Mouse (Mus musculus) forebrain, embryonic 12.5 days (tissue): Measurements from ENCODE around the gene Xpo5. TPM values are rescaled to one million over a fixed set of nuclear protein-coding genes. Genes with fewer than 3 reads are reported as not detected.

Experiments used
- ATAC-seq: fragments of 200-750 bp; cut with Nextera tagmentation; 2 replicates; pipeline ENCODE4 v1.8.0; 2017; ENCODE audit warnings: moderate TSS enrichment; ENCODE audit not compliant: low FRiP score
- H3K27ac ChIP-seq: fragments of 300-500 bp; sonication (generic); 2 replicates; pipeline ENCODE4 v1.5.1; 2016; ENCODE audit warnings: mild to moderate bottlenecking
- H3K27me3 ChIP-seq: fragments of 300-500 bp; sonication (generic); 2 replicates; pipeline ENCODE4 v1.6.1; 2016; ENCODE audit warnings: mild to moderate bottlenecking
- H3K36me3 ChIP-seq: fragments of 300-500 bp; sonication (generic); replicated peaks from 2 replicates; pipeline ENCODE4 v1.6.1; 2016; ENCODE audit warnings: mild to moderate bottlenecking
- H3K4me1 ChIP-seq: fragments of 300-500 bp; sonication (generic); 2 replicates; pipeline ENCODE4 v1.6.1; 2016
- H3K4me2 ChIP-seq: fragments of 300-500 bp; sonication (generic); 2 replicates; pipeline ENCODE4 v1.6.1; 2016; ENCODE audit warnings: mild to moderate bottlenecking, moderate library complexity
- H3K4me3 ChIP-seq: fragments of 300-500 bp; sonication (generic); replicated peaks from 2 replicates; pipeline ENCODE4 v1.5.1; 2016; ENCODE audit warnings: mild to moderate bottlenecking
- H3K9ac ChIP-seq: fragments of 300-500 bp; sonication (generic); 2 replicates; pipeline ENCODE4 v1.6.1; 2016; ENCODE audit warnings: mild to moderate bottlenecking
- H3K9me3 ChIP-seq: fragments of 300-500 bp; sonication (generic); 2 replicates; pipeline ENCODE4 v1.6.1; 2016
- WGBS: fragments of 180-500 bp; shearing (Covaris S2); methylation state at CpG from one replicate; pipeline ENCODE4 v1.1.7; 2016; 5-methylcytosine and 5-hydroxymethylcytosine counted together
- polyA plus RNA-seq: library from polyadenylated mRNA; unstranded; fragments of >200 nt; fragmentation: Nextera tagmentation; extraction: Ambion mirVana; gene quantifications from 2 replicates; pipeline ENCODE4 v1.2.1, GENCODE M21; 2016

Xpo5 gene
- polyA plus RNA-seq, 1 experiment from 2014 or later = 66.6 TPM

GRCm38 (mm10) chr17:46162951-46163421 lies 39.6 kb upstream of the Xpo5 start:
- Histone ChIP-seq H3K9ac (no peak overlapping the region), H3K27ac (no peak overlapping the region), H3K36me3 (peaks cover 42% of the 10 kb centered on the region), H3K9me3 (no peaks in the 10 kb centered on the region), H3K4me3 (0 out of 2 replicates have a peak overlapping the region, but pooled peaks have one; percentile 7), H3K4me2 (no peak overlapping the region; the same call in 1 of the 2 replicates), H3K4me1 (peaks cover 22% of the 10 kb centered on the region), H3K27me3 (no peaks in the 10 kb centered on the region)
- WGBS = 93% methylated on average over 9 of the region's 9 CpGs
- no peak for ATAC-seq

GRCm38 (mm10) chr17:46164301-46164700 lies 38.3 kb upstream of the Xpo5 start:
- no peak overlapping the region for H3K9ac ChIP-seq
- peaks cover 54% of the 10 kb centered on the region for H3K36me3 ChIP-seq
- H3K27ac ChIP-seq = no peak overlapping the region
- no peaks in the 10 kb centered on the region for H3K9me3 ChIP-seq
- no peak for ATAC-seq
- H3K4me3 ChIP-seq = no peak overlapping the region
- H3K27me3 ChIP-seq = no peaks in the 10 kb centered on the region
- H3K4me2 ChIP-seq = no peak overlapping the region
- 95% methylated on average over 8 of the region's 8 CpGs for WGBS
- H3K4me1 ChIP-seq = peaks cover 22% of the 10 kb centered on the region

GRCm38 (mm10) chr17:46164791-46165190 lies 37.8 kb upstream of the Xpo5 start:
- WGBS = 89% methylated on average over 10 of the region's 10 CpGs
- no peaks in the 10 kb centered on the region for H3K27me3 ChIP-seq
- no peak for ATAC-seq
- peaks cover 19% of the 10 kb centered on the region for H3K4me1 ChIP-seq
- H3K4me3 ChIP-seq = no peak overlapping the region
- H3K27ac ChIP-seq = no peak overlapping the region
- peaks cover 59% of the 10 kb centered on the region for H3K36me3 ChIP-seq
- no peak overlapping the region for H3K9ac ChIP-seq
- no peak overlapping the region for H3K4me2 ChIP-seq
- no peaks in the 10 kb centered on the region for H3K9me3 ChIP-seq

- no peaks in the 10 kb centered on the region for H3K27me3 ChIP-seq
- peaks cover 66% of the 10 kb centered on the region for H3K36me3 ChIP-seq
Measured at GRCm38 (mm10) chr17:46165460-46165859, 37.1 kb upstream of the Xpo5 start.

GRCm38 (mm10) chr17:46166270-46166669 lies 36.3 kb upstream of the Xpo5 start:
- Histone ChIP-seq H3K27me3 (no peaks in the 10 kb centered on the region), H3K36me3 (peaks cover 74% of the 10 kb centered on the region)
- 92% methylated on average over 5 of the region's 5 CpGs for WGBS

More at GRCm38 (mm10) chr17:46165460-46165859, 37.1 kb upstream of the Xpo5 start:
- Histone ChIP-seq H3K9ac (no peak overlapping the region), H3K9me3 (no peaks in the 10 kb centered on the region), H3K4me3 (no peak overlapping the region), H3K4me2 (no peak overlapping the region), H3K27ac (no peak overlapping the region), H3K4me1 (peaks cover 18% of the 10 kb centered on the region)
- ATAC-seq = no peak
- WGBS = 93% methylated on average over 12 of the region's 12 CpGs

GRCm38 (mm10) chr17:46167014-46167413 lies 35.6 kb upstream of the Xpo5 start:
- peaks cover 77% of the 10 kb centered on the region for H3K36me3 ChIP-seq

More at GRCm38 (mm10) chr17:46166270-46166669, 36.3 kb upstream of the Xpo5 start:
- H3K4me2 ChIP-seq = no peak overlapping the region
- peaks cover 18% of the 10 kb centered on the region for H3K4me1 ChIP-seq
- no peaks in the 10 kb centered on the region for H3K9me3 ChIP-seq
- no peak overlapping the region for H3K9ac ChIP-seq
- ATAC-seq = no peak
- no peak overlapping the region for H3K27ac ChIP-seq
- no peak overlapping the region for H3K4me3 ChIP-seq

GRCm38 (mm10) chr17:46168318-46168717 lies 34.3 kb upstream of the Xpo5 start:
- H3K36me3 ChIP-seq = peaks cover 90% of the 10 kb centered on the region
- H3K9me3 ChIP-seq = no peaks in the 10 kb centered on the region
- no peak overlapping the region for H3K4me2 ChIP-seq
- WGBS = 67% methylated on average over 5 of the region's 5 CpGs
- no peak overlapping the region for H3K4me3 ChIP-seq
- H3K27ac ChIP-seq = no peak overlapping the region
- H3K9ac ChIP-seq = no peak overlapping the region
- H3K27me3 ChIP-seq = no peaks in the 10 kb centered on the region
- no peak for ATAC-seq
- H3K4me1 ChIP-seq = no peaks in the 10 kb centered on the region

More at GRCm38 (mm10) chr17:46167014-46167413, 35.6 kb upstream of the Xpo5 start:
- Histone ChIP-seq H3K27me3 (no peaks in the 10 kb centered on the region), H3K4me1 (peaks cover 12% of the 10 kb centered on the region), H3K9ac (no peak overlapping the region), H3K4me3 (no peak overlapping the region), H3K9me3 (no peaks in the 10 kb centered on the region), H3K27ac (no peak overlapping the region), H3K4me2 (no peak overlapping the region)
- ATAC-seq = no peak
- 88% methylated on average over 11 of the region's 11 CpGs for WGBS

- Histone ChIP-seq H3K4me2 (no peak overlapping the region), H3K4me1 (no peaks in the 10 kb centered on the region), H3K9me3 (no peaks in the 10 kb centered on the region), H3K36me3 (peaks cover 92% of the 10 kb centered on the region), H3K4me3 (no peak overlapping the region), H3K27ac (no peak overlapping the region), H3K9ac (no peak overlapping the region), H3K27me3 (no peaks in the 10 kb centered on the region)
- no peak for ATAC-seq
- 94% methylated on average over 5 of the region's 5 CpGs for WGBS
Measured at GRCm38 (mm10) chr17:46168768-46169167, 33.8 kb upstream of the Xpo5 start.

- peaks cover 81% of the 10 kb centered on the region for H3K36me3 ChIP-seq
- no peak for ATAC-seq
Measured at GRCm38 (mm10) chr17:46170538-46170937, 32.0 kb upstream of the Xpo5 start.

GRCm38 (mm10) chr17:46182273-46182672 lies 20.3 kb upstream of the Xpo5 start:
- WGBS = 82% methylated on average over 4 of the region's 4 CpGs
- Histone ChIP-seq H3K4me1 (no peaks in the 10 kb centered on the region), H3K36me3 (peaks cover 90% of the 10 kb centered on the region)

More at GRCm38 (mm10) chr17:46170538-46170937, 32.0 kb upstream of the Xpo5 start:
- H3K4me3 ChIP-seq = no peak overlapping the region
- no peaks in the 10 kb centered on the region for H3K4me1 ChIP-seq
- H3K9me3 ChIP-seq = no peaks in the 10 kb centered on the region
- H3K9ac ChIP-seq = no peak overlapping the region
- no peaks in the 10 kb centered on the region for H3K27me3 ChIP-seq
- H3K27ac ChIP-seq = no peak overlapping the region
- no peak overlapping the region for H3K4me2 ChIP-seq
- 73% methylated on average over 3 of the region's 3 CpGs for WGBS

GRCm38 (mm10) chr17:46188829-46189228 lies 13.8 kb upstream of the Xpo5 start:
- no peak overlapping the region for H3K4me3 ChIP-seq
- no peak for ATAC-seq
- 99% methylated on average over 2 of the region's 2 CpGs for WGBS
- no peak overlapping the region for H3K27ac ChIP-seq
- H3K36me3 ChIP-seq = peaks cover 86% of the 10 kb centered on the region
- no peaks in the 10 kb centered on the region for H3K4me1 ChIP-seq
- H3K4me2 ChIP-seq = no peak overlapping the region
- H3K27me3 ChIP-seq = no peaks in the 10 kb centered on the region
- no peaks in the 10 kb centered on the region for H3K9me3 ChIP-seq
- no peak overlapping the region for H3K9ac ChIP-seq

More at GRCm38 (mm10) chr17:46182273-46182672, 20.3 kb upstream of the Xpo5 start:
- H3K9me3 ChIP-seq = no peaks in the 10 kb centered on the region
- H3K4me3 ChIP-seq = no peak overlapping the region
- H3K27ac ChIP-seq = no peak overlapping the region
- no peak overlapping the region for H3K4me2 ChIP-seq
- H3K9ac ChIP-seq = no peak overlapping the region
- no peaks in the 10 kb centered on the region for H3K27me3 ChIP-seq
- ATAC-seq = no peak

GRCm38 (mm10) chr17:46201151-46201550 lies 1.4 kb upstream of the Xpo5 start:
- Histone ChIP-seq H3K4me1 (peaks cover 35% of the 10 kb centered on the region), H3K27ac (no peak overlapping the region), H3K4me3 (peak overlapping the region; percentile 94), H3K27me3 (no peaks in the 10 kb centered on the region), H3K9me3 (no peaks in the 10 kb centered on the region), H3K4me2 (peak overlapping the region; percentile 89), H3K9ac (peak overlapping the region; percentile 86), H3K36me3 (peaks cover 48% of the 10 kb centered on the region)
- 72% methylated on average over 6 of the region's 6 CpGs for WGBS
- ATAC-seq = no peak

- Histone ChIP-seq H3K36me3 (peaks cover 48% of the 10 kb centered on the region), H3K9ac (peak overlapping the region; percentile 86), H3K4me3 (peak overlapping the region; percentile 94), H3K4me2 (peak overlapping the region; percentile 89), H3K9me3 (no peaks in the 10 kb centered on the region), H3K27ac (peak overlapping the region; percentile 88), H3K27me3 (no peaks in the 10 kb centered on the region), H3K4me1 (peaks cover 35% of the 10 kb centered on the region)
- ATAC-seq = peak; percentile 24; the same call in 1 of the 2 replicates
- WGBS = 0% methylated on average over 20 of the region's 20 CpGs
Measured at GRCm38 (mm10) chr17:46203078-46203477, 496 bp downstream of the Xpo5 start.
